Mouse (Mus musculus): ENCODE results near the gene Gas2l1.
A peak's percentile ranks its signal among the peaks of the same experiment; 100 is the strongest.

The Gas2l1 gene

DNA sequence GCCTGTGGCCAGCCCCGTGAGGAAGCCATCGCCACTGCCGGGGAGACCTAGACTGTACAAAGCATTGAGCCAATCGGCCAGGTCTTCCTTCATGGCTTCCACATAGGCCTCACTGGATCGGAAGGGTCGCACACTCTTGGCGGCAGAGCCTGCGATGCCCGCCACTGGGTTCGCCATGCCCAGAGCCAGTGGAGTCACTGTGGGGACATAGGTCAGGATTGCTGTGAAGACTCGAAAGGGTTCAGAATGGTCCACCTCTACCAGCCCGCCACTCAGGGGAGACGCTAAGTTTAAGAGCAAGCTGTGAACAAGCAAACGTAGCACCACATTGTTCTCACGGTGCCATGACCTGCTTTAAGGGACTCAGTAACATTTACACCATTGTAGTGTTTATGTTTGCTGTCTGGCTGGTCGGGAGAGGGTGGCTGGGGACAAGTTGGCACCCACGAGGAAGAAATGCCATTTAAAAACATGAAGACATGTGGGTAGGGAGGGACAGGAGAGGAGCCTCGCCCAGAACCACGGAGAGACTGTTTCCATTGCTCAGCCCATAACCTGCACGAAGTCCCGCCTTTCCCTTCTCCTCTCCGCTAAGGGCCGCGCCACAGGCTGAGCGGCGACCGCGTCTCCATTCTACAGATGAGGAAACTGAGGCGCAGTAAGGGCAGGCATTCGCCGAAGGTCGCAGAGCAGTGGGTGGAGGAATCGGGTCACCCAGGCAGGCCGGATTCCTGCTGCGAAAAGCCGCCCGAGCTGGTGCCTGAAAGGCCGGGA is 658 bp downstream of the Gas2l1 start:
- DNase-seq (ENCODE audit: extremely low spot score) = no peak

GRCm38 (mm10) chr11:5063561-5064281 is 1.4 kb downstream of the Gas2l1 start:
- no peak for DNase-seq (ENCODE audit: extremely low spot score)

DNA sequence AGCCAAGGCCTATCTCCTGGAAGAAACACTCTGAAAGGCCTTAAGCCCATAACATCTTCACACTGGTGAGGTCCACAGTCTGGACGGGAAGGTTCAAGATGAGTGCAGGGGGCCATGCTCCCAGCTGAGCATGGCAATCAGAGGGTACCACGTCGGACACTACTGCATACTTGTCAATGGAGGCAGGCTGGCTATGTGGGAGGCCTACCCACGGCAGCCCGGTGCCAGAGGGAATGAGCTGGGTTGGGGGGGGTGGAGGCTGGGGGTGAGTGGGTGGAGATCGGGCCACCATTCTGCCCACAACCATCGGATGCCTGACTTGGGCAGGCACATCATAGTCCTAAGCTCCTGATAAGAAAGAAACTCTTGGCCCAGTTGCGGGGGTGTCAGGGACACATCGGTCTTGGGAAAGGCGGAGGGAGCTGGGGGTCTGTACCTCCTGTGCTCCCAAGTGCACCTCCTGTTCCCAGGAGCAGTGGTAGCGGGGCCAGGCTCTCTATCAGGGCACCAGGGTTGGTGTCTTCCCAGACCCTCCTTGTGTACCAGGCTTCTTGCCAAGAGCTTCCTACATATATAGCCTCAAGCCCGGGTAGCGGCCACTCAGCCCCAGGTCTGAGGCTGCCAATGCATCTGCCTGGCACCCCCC is 2.1 kb downstream of the Gas2l1 start:
- no peak for DNase-seq (ENCODE audit: extremely low spot score)

DNA sequence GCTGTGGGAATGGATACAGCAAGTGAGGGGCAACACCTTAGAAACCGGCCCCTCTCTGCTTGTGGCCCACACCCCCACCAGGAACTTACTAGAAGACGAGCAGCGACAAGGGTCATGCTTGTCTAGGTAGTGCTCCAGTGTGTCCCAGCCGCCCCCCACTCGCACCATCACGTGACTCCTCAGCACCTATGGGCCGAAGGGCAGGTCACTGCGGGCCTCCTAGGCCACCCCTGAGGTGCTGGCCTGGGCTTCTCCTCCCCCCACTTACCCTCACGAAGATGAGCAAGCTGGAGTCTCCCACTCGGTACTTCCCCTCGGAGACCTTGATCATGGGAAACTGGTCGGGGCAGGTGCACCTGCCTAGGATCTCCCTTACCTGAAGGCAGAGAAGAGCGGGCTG is 2.8 kb downstream of the Gas2l1 start:
- DNase-seq (ENCODE audit: extremely low spot score) = no peak

- peak; percentile 87 for DNase-seq (ENCODE audit: extremely low spot score)
Measured at GRCm38 (mm10) chr11:5061413-5062139, 3.6 kb downstream of the Gas2l1 start.

- DNase-seq (ENCODE audit: extremely low spot score) = no peak
Measured at GRCm38 (mm10) chr11:5060756-5061412, 4.2 kb downstream of the Gas2l1 start.

DNA sequence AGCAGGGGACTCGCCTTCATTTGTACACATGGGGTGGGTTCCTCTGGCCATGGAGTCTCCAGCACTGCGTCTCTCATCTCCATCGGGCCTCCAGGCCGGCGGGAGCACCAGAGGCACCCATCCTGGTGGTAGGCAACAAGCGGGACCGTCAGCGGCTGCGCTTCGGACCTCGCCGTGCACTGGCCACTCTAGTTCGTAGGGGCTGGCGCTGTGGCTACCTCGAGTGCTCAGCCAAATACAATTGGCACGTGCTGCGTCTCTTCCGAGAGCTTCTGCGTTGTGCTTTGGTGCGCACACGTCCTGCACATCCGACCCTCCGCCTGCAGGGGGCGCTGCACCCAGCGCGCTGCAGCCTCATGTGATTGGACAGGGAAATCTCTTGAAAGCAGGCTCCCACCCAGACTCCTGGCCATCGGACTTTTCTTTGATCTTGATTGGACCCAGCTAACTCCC is 5.4 kb downstream of the Gas2l1 start:
- peak; percentile 46 for DNase-seq (ENCODE audit: extremely low spot score)

GRCm38 (mm10) chr11:5059230-5059629 is 5.9 kb downstream of the Gas2l1 start:
- DNase-seq (ENCODE audit: extremely low spot score) = no peak

- DNase-seq (ENCODE audit: extremely low spot score) = no peak
Measured at GRCm38 (mm10) chr11:5058783-5059182, 6.3 kb downstream of the Gas2l1 start.

GRCm38 (mm10) chr11:5057856-5058641 is 7.1 kb downstream of the Gas2l1 start, which contains the start of gene Rasl10a:
TSS of gene Rasl10a (plus strand) at chr11:5058128.
- peak; percentile 41 for DNase-seq (ENCODE audit: extremely low spot score)

- DNase-seq (ENCODE audit: extremely low spot score) = no peak
Measured at GRCm38 (mm10) chr11:5057541-5057855, 7.6 kb downstream of the Gas2l1 start.

DNA sequence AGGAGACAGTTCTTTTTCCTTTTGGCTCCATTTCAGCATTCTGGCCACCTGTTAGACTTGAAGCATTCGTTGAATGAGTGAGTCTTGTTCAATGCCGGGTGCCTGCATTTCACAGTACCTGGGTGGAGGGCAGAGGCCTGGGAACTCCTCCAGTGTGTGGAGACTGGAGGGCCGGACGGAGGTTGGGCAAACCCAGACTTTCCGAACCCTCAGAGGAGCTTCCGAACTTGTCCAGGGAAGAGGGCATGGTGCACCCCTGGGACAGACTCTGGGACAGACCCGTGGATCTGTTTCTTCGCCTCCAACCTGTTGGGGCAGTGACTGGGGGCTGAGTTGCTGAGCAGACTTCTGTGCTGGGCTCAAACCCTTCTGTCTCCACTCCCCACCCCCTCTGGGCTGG is 8.1 kb downstream of the Gas2l1 start:
- no peak for DNase-seq (ENCODE audit: extremely low spot score)

DNA sequence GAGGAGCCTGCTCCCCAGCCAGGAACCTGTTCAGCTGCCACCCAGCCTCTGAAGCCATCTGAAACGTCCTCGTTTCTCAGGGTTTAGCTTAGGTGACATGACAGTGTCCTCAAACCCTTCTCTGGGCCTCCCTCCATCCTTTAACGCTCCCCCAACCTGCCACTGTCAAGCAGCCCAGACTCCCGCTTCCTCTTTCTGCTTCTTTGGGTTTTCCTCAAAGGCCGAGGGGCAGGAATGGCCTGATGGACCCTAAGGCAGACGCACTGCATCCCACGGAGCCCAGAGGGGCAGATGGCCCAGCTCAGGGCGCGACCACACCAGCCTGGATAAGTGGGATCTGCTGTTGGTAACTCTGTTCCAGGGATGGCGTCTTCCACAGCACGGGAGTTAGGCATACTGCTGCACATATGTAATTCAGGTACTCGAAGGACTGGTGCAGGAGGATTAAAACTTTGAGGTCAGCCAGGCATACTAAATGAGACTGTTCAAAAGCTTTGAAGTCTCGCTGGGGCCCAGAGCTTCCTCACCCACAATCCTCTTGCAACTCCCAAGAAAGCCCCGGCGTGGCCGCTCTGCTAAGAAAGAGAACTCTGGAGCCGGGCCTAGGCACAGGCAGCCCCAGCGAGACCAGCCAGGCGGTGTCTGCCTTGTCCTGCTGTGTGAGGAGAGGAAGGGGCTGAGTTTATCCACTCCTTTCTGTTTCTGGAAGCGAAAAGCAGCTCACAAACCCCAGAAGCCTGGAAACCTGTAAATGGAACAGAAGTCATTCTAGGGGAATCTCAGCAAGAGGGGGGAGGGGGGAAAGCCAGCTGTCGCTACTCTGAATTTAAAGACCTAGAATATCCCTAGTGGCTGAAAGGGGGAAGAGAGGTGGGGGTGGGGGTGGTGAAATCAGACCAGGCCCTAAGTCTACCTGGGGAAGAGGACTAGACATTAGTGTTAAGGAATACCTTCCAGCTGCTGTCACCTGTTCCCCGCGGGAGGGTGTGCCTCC is 8.9 kb downstream of the Gas2l1 start:
- DNase-seq (ENCODE audit: extremely low spot score) = no peak

DNA sequence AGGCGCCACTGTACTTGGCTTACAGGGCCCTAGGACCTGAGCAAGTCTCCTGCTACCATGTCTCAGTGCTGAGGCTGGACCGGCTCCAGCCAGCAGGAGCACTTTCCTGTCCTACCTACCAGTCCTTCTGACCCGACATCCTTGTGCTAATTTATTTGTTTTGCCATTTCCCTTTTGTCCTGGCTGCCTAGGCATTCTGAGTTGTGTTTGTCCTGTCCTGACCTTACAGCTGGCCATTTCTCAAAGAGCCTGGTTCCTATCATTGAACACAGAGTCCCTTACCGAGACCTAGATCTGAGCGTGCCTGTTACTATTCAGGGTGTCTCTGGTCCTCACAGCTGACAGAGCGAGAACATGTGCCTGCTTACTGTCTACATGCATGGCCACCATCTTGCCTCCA is 10.3 kb downstream of the Gas2l1 start:
- DNase-seq (ENCODE audit: extremely low spot score) = no peak

DNA sequence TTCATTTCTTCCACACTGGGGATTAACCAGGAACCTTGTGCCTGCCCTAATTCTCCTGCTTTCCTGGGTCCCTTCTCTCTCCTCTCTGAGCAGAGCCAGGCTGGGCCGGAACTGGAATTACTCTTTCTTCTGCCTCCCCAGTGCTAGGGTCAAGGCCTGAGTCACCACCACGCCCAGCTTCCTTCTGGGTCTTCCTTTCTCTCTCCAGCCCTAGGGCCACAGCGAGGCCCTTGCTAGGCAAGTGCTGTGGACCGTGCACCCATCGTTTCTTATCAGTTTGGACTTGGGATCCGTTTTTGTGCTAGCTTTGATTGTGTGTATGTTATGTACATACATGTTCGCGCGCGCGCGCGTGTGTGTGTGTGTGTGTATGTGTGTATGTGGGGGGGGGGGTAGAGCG is 11.0 kb downstream of the Gas2l1 start:
- DNase-seq (ENCODE audit: extremely low spot score) = no peak

- no peak for DNase-seq (ENCODE audit: extremely low spot score)
Measured at GRCm38 (mm10) chr11:5052200-5052854, 12.8 kb downstream of the Gas2l1 start.

GRCm38 (mm10) chr11:5051629-5052028 is 13.5 kb downstream of the Gas2l1 start:
- DNase-seq (ENCODE audit: extremely low spot score) = no peak

- DNase-seq (ENCODE audit: extremely low spot score) = no peak
Measured at GRCm38 (mm10) chr11:5046321-5046926, 18.7 kb downstream of the Gas2l1 start.
